ENCODE assay signal across 33 mouse cellular contexts in the genomic region with DNA sequence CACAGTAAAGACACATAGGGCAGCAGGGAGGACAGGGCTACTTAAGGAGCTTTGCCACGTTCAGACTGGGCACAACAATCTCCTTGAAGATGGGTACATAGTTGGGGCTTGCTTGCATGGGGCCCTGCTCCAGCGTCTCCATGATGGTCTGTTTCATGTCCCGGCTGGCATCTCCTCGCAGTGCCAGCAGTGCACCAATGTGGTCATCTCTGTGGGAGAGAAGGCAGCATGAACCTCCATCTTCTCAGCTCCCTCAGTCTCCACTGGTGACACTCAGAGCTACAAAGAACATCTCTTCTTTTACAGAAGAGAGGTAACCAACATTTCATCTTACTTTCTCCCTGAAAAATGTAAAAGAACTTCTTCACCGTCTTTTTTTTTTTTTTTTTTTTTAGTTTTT. TPM values are rescaled to one million over a fixed set of nuclear protein-coding genes. Genes with fewer than 3 reads are reported as not detected.
"Had no signal": no experiment of that assay in that cellular context is flagged by ENCODE, and none has a peak within 500 bp of the region (broad histone marks: within the 10 kb centered on the region; RNA-seq: fewer than 3 reads in every experiment).

No protein-coding gene starts in this region.

- ATAC-seq: forebrain, embryonic 13.5 days; forebrain, embryonic 14.5 days; forebrain, embryonic 15.5 days; forebrain, embryonic 16.5 days; forebrain, postnatal 0 days had no signal

- DNase-seq: cerebellum, adult 2 months; cerebellum, adult 8-10 months; cerebellum, adult 9-10 months; cerebellum, adult 9-11 months; cerebellum, postnatal 10 days; cerebellum, postnatal 14 days; cerebellum, postnatal 25 days; cerebellum, postnatal 36 days; embryo, embryonic 11 days; forebrain, postnatal 0 days; gastrocnemius, adult 2 months; gastrocnemius, postnatal 10 days; gastrocnemius, postnatal 14 days; gastrocnemius, postnatal 25 days; gastrocnemius, postnatal 36 days; heart, adult 18-20 months; heart, adult 2 months had no signal

- H3K4me1 ChIP-seq: embryonic facial prominence, embryonic 12.5 days had no signal

- H3K27ac ChIP-seq: embryonic facial prominence, embryonic 10.5 days; embryonic facial prominence, embryonic 12.5 days; embryonic facial prominence, embryonic 13.5 days; embryonic facial prominence, embryonic 15.5 days; forebrain, embryonic 10.5 days; forebrain, embryonic 12.5 days; forebrain, embryonic 13.5 days; forebrain, embryonic 15.5 days; gastrocnemius, adult 2 months; heart, adult 2 months had no signal

- H3K4me3 ChIP-seq: embryonic facial prominence, embryonic 10.5 days; embryonic facial prominence, embryonic 12.5 days; embryonic facial prominence, embryonic 13.5 days; embryonic facial prominence, embryonic 15.5 days; erythroblast, embryonic 14.5 days; forebrain, embryonic 10.5 days; forebrain, embryonic 12.5 days; forebrain, embryonic 13.5 days; forebrain, embryonic 15.5 days; gastrocnemius, adult 2 months; heart, adult 2 months had no signal

- H3K4me2 ChIP-seq: embryonic facial prominence, embryonic 12.5 days; embryonic facial prominence, embryonic 13.5 days; embryonic facial prominence, embryonic 15.5 days; forebrain, embryonic 12.5 days; forebrain, embryonic 13.5 days; forebrain, embryonic 15.5 days had no signal

- H3K27me3 ChIP-seq: embryonic facial prominence, embryonic 12.5 days; embryonic facial prominence, embryonic 13.5 days; embryonic facial prominence, embryonic 15.5 days; forebrain, embryonic 12.5 days; forebrain, embryonic 13.5 days; forebrain, embryonic 15.5 days had no signal

- H3K9me3 ChIP-seq: embryonic facial prominence, embryonic 10.5 days; embryonic facial prominence, embryonic 12.5 days; embryonic facial prominence, embryonic 13.5 days; embryonic facial prominence, embryonic 15.5 days; forebrain, embryonic 10.5 days; forebrain, embryonic 12.5 days; forebrain, embryonic 13.5 days; forebrain, embryonic 15.5 days had no signal

- H3K9ac ChIP-seq: embryonic facial prominence, embryonic 12.5 days; embryonic facial prominence, embryonic 13.5 days; embryonic facial prominence, embryonic 15.5 days; forebrain, embryonic 12.5 days; forebrain, embryonic 13.5 days; forebrain, embryonic 15.5 days; forebrain, postnatal 0 days had no signal

RNA-seq across cellular contexts. Expression of gene Slc9a3, which starts 50.8 kb away (rescaled TPM):
- total RNA-seq: common myeloid progenitor, adult 5-6 weeks; granulocyte monocyte progenitor cell, adult 5-6 weeks had no signal
- polyA plus RNA-seq: embryonic facial prominence, embryonic 11.5 days; embryonic facial prominence, embryonic 12.5 days; embryonic facial prominence, embryonic 13.5 days; embryonic facial prominence, embryonic 14.5 days; erythroblast, embryonic 14.5 days; forebrain, embryonic 10.5 days; forebrain, embryonic 11.5 days; forebrain, embryonic 12.5 days; forebrain, embryonic 14.5 days; forebrain, embryonic 15.5 days had no signal
